Mouse (Mus musculus) small intestine, adult 2 months (tissue): ENCODE measurements around the gene Abhd2.

Experiments
- CTCF ChIP-seq: fragments of 200-500 bp; IDR thresholded peaks from 2 replicates; pipeline ENCODE4 v1.5.1; 2012; ENCODE audit warnings: low read depth, mild to moderate bottlenecking, control low read depth, inconsistent platforms, low read length, moderate library complexity, mixed read lengths; ENCODE audit not compliant: insufficient replicate concordance, insufficient read length; ENCODE audit errors: extremely low read depth
- POLR2A ChIP-seq: fragments of 200-500 bp; IDR thresholded peaks from 2 replicates; pipeline ENCODE4 v1.6.1; 2012; ENCODE audit warnings: low read depth, mild to moderate bottlenecking, control low read depth, inconsistent platforms, low read length, moderate library complexity

GRCm38 (mm10) chr7:79323855-79324254 is 50.9 kb downstream of the Abhd2 start:
- no peak for TF ChIP-seq CTCF
- no peak for TF ChIP-seq POLR2A
